Mouse (Mus musculus) brain, embryonic 18.5 days (tissue): ENCODE measurements around the gene Izumo1.
"Not testable (repeated sequence)": the region's sequence is repeated elsewhere in the genome, so short reads cannot be mapped to it uniquely, and the experiment has no call there.

Experiments
- DNase-seq: peaks from one replicate; pipeline ENCODE4 v3.0.0-alpha.2; 2012; ENCODE audit warnings: low read depth, low spot score

The Izumo1 gene

GRCm38 (mm10) chr7:45642503-45643255 is 21.1 kb downstream of the Izumo1 start:
- no peak for DNase-seq

GRCm38 (mm10) chr7:45643441-45644178 is 22.0 kb downstream of the Izumo1 start:
- peak; percentile 98 for DNase-seq

GRCm38 (mm10) chr7:45644183-45644582 is 22.6 kb downstream of the Izumo1 start:
- no peak for DNase-seq

GRCm38 (mm10) chr7:45644872-45645590 is 23.4 kb downstream of the Izumo1 start:
- DNase-seq: no peak

GRCm38 (mm10) chr7:45645591-45645971 is 24.0 kb downstream of the Izumo1 start:
- DNase-seq: no peak

GRCm38 (mm10) chr7:45646671-45647070 is 25.1 kb downstream of the Izumo1 start:
- no peak for DNase-seq

GRCm38 (mm10) chr7:45649351-45649750 is 27.7 kb downstream of the Izumo1 start:
- DNase-seq: no peak

GRCm38 (mm10) chr7:45650484-45650883 is 28.9 kb downstream of the Izumo1 start:
- not testable (repeated sequence) for DNase-seq

GRCm38 (mm10) chr7:45654424-45655047 is 32.9 kb downstream of the Izumo1 start:
- DNase-seq: no peak

- DNase-seq: no peak
Measured at GRCm38 (mm10) chr7:45660746-45661478, 39.3 kb downstream of the Izumo1 start.

- DNase-seq: not testable (repeated sequence)
Measured at GRCm38 (mm10) chr7:45661702-45662101, 40.1 kb downstream of the Izumo1 start.

- no peak for DNase-seq
Measured at GRCm38 (mm10) chr7:45665303-45666138, 43.9 kb downstream of the Izumo1 start.

- DNase-seq: no peak
Measured at GRCm38 (mm10) chr7:45666161-45666560, 44.5 kb downstream of the Izumo1 start, which contains the start of gene Fut2. Gene Fut2 (minus strand): TSS chr7:45666394.

GRCm38 (mm10) chr7:45667761-45668160 is 46.1 kb downstream of the Izumo1 start:
- no peak for DNase-seq

- no peak for DNase-seq
Measured at GRCm38 (mm10) chr7:45668921-45669320, 47.3 kb downstream of the Izumo1 start.

GRCm38 (mm10) chr7:45677627-45678295 is 56.1 kb downstream of the Izumo1 start:
- DNase-seq: no peak
